Mouse (Mus musculus): ENCODE measurements around the gene Rps6ka2. TPM values are rescaled to one million over a fixed set of nuclear protein-coding genes. Genes with fewer than 3 reads are reported as not detected.

Rps6ka2 gene
- total and polyA plus RNA-seq, 2 experiments from 2014 or later, result 16.8 to 40.7 TPM

GRCm38 (mm10) chr17:7149328-7150195, 20.4 kb upstream of the Rps6ka2 start:
- TF ChIP-seq CTCF (IDR thresholded peaks at IDR 0.05; ENCODE audit: low read depth), result no peak
- Histone ChIP-seq H3K9ac (no peak overlapping the region), H3K4me2 (ENCODE audit: low read depth) (no peak overlapping the region), H3K4me1 (ENCODE audit: insufficient read depth) (0 out of 2 replicates have a peak, but pooled peaks cover 7% of the 10 kb centered on the region), H3K27ac (ENCODE audit: low read depth, low read length) (no peak overlapping the region), H3K9me3 (ENCODE audit: low read length) (no peaks in the 10 kb centered on the region), H3K27me3 (ENCODE audit: insufficient read depth, low read length) (no peaks in the 10 kb centered on the region), H3K36me3 (ENCODE audit: insufficient read depth) (no peaks in the 10 kb centered on the region), H3K4me3 (ENCODE audit: low read depth, low read length) (no peak overlapping the region)
- ATAC-seq, result no peak
- DNase-seq, result no peak
- 91% methylated on average over 11 of the region's 11 CpGs for WGBS

- Histone ChIP-seq H3K4me3 (ENCODE audit: low read depth, low read length) (no peak overlapping the region), H3K9ac (no peak overlapping the region), H3K4me2 (ENCODE audit: low read depth) (no peak overlapping the region), H3K4me1 (ENCODE audit: insufficient read depth) (0 out of 2 replicates have a peak, but pooled peaks cover 7% of the 10 kb centered on the region), H3K27ac (ENCODE audit: low read depth, low read length) (peak overlapping the region; percentile 29; the same call in 1 of the 2 replicates), H3K36me3 (ENCODE audit: insufficient read depth) (no peaks in the 10 kb centered on the region), H3K27me3 (ENCODE audit: insufficient read depth, low read length) (no peaks in the 10 kb centered on the region), H3K9me3 (ENCODE audit: low read length) (no peaks in the 10 kb centered on the region)
- ATAC-seq (peak; percentile 77), DNase-seq (no peak)
- WGBS, result 51% methylated on average over 6 of the region's 6 CpGs
- no peak for TF ChIP-seq CTCF (IDR thresholded peaks at IDR 0.05; ENCODE audit: low read depth)
These were observed 18.3 kb upstream of the Rps6ka2 start for GRCm38 (mm10) chr17:7151446-7152100.

DNA sequence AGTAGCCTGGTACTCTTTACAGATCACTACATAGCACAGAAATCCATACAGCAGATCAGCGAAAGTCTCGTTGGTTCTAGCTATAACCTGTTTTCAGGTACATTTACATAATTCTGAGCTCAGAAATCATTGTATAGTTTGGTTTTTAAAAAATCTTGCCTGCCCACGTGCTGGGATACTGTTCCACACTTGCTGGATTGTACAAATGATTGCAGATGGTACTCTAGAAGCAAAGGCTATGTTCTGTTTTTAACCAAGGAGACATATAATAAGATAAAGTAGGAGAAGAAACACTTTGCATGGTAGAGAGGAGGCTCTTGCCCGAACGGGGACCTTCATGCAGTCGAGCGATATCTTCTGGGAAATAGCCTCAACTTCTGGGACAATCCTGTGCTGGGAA, 17.3 kb upstream of the Rps6ka2 start:
- 0 out of 2 replicates have a peak, but pooled peaks cover 7% of the 10 kb centered on the region for H3K4me1 ChIP-seq (ENCODE audit: insufficient read depth)
- H3K9ac ChIP-seq, result no peak overlapping the region
- H3K27ac ChIP-seq (ENCODE audit: low read depth, low read length), result no peak overlapping the region
- H3K9me3 ChIP-seq (ENCODE audit: low read length), result no peaks in the 10 kb centered on the region
- no peak for DNase-seq
- H3K4me2 ChIP-seq (ENCODE audit: low read depth), result no peak overlapping the region
- H3K27me3 ChIP-seq (ENCODE audit: insufficient read depth, low read length), result no peaks in the 10 kb centered on the region
- no peak overlapping the region for H3K4me3 ChIP-seq (ENCODE audit: low read depth, low read length)
- H3K36me3 ChIP-seq (ENCODE audit: insufficient read depth), result no peaks in the 10 kb centered on the region
- no peak for ATAC-seq
- WGBS, result 93% methylated on average over 7 of the region's 7 CpGs
- no peak for TF ChIP-seq CTCF (IDR thresholded peaks at IDR 0.05; ENCODE audit: low read depth)

GRCm38 (mm10) chr17:7163955-7164354, 6.0 kb upstream of the Rps6ka2 start:
- H3K4me1 ChIP-seq (ENCODE audit: insufficient read depth), result peaks cover 2% of the 10 kb centered on the region
- no peaks in the 10 kb centered on the region for H3K27me3 ChIP-seq (ENCODE audit: insufficient read depth, low read length)
- TF ChIP-seq CTCF (IDR thresholded peaks at IDR 0.05; ENCODE audit: low read depth), result no peak
- no peak overlapping the region for H3K4me2 ChIP-seq (ENCODE audit: low read depth)
- no peak overlapping the region for H3K27ac ChIP-seq (ENCODE audit: low read depth, low read length)
- no peak overlapping the region for H3K9ac ChIP-seq
- no peak overlapping the region for H3K4me3 ChIP-seq (ENCODE audit: low read depth, low read length)
- DNase-seq, result no peak
- no peak for ATAC-seq
- WGBS, result 88% methylated on average over 3 of the region's 3 CpGs
- no peaks in the 10 kb centered on the region for H3K9me3 ChIP-seq (ENCODE audit: low read length)
- H3K36me3 ChIP-seq (ENCODE audit: insufficient read depth), result no peaks in the 10 kb centered on the region

DNA sequence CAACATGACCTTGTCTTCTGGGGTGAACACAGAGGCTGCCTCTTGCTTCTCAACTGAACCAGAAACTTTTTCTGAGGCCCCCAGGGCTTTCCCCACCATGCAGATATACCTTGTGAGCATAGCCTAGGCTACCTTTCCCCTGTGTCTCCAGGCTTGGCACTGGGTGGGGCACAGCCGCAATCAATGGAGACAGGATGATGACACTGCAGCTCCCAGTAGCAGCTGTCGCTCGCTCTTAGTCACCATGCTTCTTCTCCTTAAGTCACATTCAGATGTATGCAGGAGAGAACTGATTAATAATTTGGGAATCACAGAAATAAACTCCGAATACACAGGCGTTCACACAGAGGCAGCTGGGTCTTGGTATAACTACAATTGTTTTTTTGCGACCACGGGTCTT, 4.4 kb upstream of the Rps6ka2 start:
- Histone ChIP-seq H3K4me1 (ENCODE audit: insufficient read depth) (peaks cover 6% of the 10 kb centered on the region), H3K27ac (ENCODE audit: low read depth, low read length) (no peak overlapping the region), H3K9ac (no peak overlapping the region), H3K36me3 (ENCODE audit: insufficient read depth) (no peaks in the 10 kb centered on the region), H3K4me3 (ENCODE audit: low read depth, low read length) (no peak overlapping the region), H3K27me3 (ENCODE audit: insufficient read depth, low read length) (no peaks in the 10 kb centered on the region), H3K9me3 (ENCODE audit: low read length) (no peaks in the 10 kb centered on the region), H3K4me2 (ENCODE audit: low read depth) (no peak overlapping the region)
- ATAC-seq, result no peak
- no peak for TF ChIP-seq CTCF (IDR thresholded peaks at IDR 0.05; ENCODE audit: low read depth)
- 95% methylated on average over 7 of the region's 7 CpGs for WGBS
- no peak for DNase-seq

DNA sequence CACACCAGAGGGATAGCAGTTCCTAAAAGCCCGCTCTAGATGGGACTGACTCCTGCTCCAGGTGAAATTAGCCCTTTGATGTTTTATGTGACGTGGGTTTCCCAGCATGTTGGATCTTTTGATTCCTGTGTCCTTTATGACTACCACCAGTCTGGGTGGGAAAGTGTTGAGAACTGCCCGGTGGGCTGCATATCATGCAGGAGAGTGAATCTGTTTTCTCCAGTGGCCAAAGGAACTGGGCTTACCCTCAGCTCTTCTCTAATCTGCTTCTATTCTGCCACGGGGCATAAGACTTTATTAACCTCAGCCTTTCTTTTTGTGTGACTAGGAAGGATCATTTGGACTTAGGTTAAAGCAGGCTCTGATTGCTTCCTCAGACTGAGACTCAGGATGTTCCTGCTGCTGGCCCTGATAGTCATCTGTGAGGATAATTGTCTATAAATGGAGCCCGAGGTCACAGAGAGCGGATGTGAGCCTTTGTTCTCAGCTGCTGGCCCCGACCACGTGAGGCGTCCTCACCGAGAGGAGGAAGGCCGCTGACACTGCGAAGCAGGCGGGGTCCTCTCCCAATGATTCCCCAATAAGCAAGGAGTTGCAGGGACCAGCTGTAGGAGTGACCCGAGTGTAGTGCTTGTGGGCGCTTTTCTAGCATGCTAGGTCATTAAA, 821 bp upstream of the Rps6ka2 start:
- Histone ChIP-seq H3K4me3 (ENCODE audit: low read depth, low read length) (peak overlapping the region; percentile 81), H3K27ac (ENCODE audit: low read depth, low read length) (peak overlapping the region; percentile 60), H3K27me3 (ENCODE audit: insufficient read depth, low read length) (no peaks in the 10 kb centered on the region), H3K4me1 (ENCODE audit: insufficient read depth) (peaks cover 11% of the 10 kb centered on the region), H3K36me3 (ENCODE audit: insufficient read depth) (no peaks in the 10 kb centered on the region), H3K9ac (peak overlapping the region; percentile 38), H3K4me2 (ENCODE audit: low read depth) (peak overlapping the region; percentile 81), H3K9me3 (ENCODE audit: low read length) (no peaks in the 10 kb centered on the region)
- WGBS, result 11% methylated on average over 15 of the region's 15 CpGs
- TF ChIP-seq CTCF (IDR thresholded peaks at IDR 0.05; ENCODE audit: low read depth), result no peak
- DNase-seq (peak; percentile 27), ATAC-seq (peak; percentile 28)
